Mouse (Mus musculus): ENCODE measurements at regions not wholly inside any gene's neighbourhood (a gene's known extent, or its start where the extent isn't known, plus 50 kb on each side); places are given as distances from the start of the nearest gene placed in this dataset.
"Not testable (repeated sequence)": the region's sequence is repeated elsewhere in the genome, so short reads cannot be mapped to it uniquely, and the experiment has no call there.

GRCm38 (mm10) chr1:4617479-4617878 is 190.2 kb upstream of the Gm37988 start:
- no peaks in the 10 kb centered on the region for H3K27me3 ChIP-seq
- H3K9ac ChIP-seq, result no peak overlapping the region
- no peak overlapping the region for H3K4me3 ChIP-seq
- ATAC-seq (ENCODE audit: borderline replicate concordance, extremely low read depth, low FRiP score, low TSS enrichment), result peak; percentile 13; the same call in 1 of the 2 replicates
- H3K4me1 ChIP-seq, result peaks cover 16% of the 10 kb centered on the region
- H3K36me3 ChIP-seq, result no peaks in the 10 kb centered on the region
- no peak overlapping the region for H3K4me2 ChIP-seq
- WGBS, result 20% methylated on average over 10 of the region's 10 CpGs
- no peaks in the 10 kb centered on the region for H3K9me3 ChIP-seq
- no peak overlapping the region for H3K27ac ChIP-seq

- Histone ChIP-seq H3K36me3 (no peaks in the 10 kb centered on the region), H3K27me3 (no peaks in the 10 kb centered on the region), H3K9ac (no peak overlapping the region), H3K9me3 (no peaks in the 10 kb centered on the region), H3K4me2 (no peak overlapping the region), H3K4me1 (peaks cover 14% of the 10 kb centered on the region), H3K27ac (peak overlapping the region; percentile 72), H3K4me3 (no peak overlapping the region)
- WGBS, result 16% methylated on average over 5 of the region's 5 CpGs
- ATAC-seq (ENCODE audit: borderline replicate concordance, extremely low read depth, low FRiP score, low TSS enrichment), result peak; percentile 70; the same call in 1 of the 2 replicates
These were observed 185.3 kb upstream of the Gm37988 start for GRCm38 (mm10) chr1:4622408-4622807.

GRCm38 (mm10) chr1:4623268-4623667 is 184.4 kb upstream of the Gm37988 start:
- ATAC-seq (ENCODE audit: borderline replicate concordance, extremely low read depth, low FRiP score, low TSS enrichment), result peak; percentile 27; the same call in 1 of the 2 replicates
- H3K4me1 ChIP-seq, result peaks cover 14% of the 10 kb centered on the region
- WGBS, result 4% methylated on average over 2 of the region's 2 CpGs
- no peaks in the 10 kb centered on the region for H3K27me3 ChIP-seq
- no peak overlapping the region for H3K4me3 ChIP-seq
- no peak overlapping the region for H3K4me2 ChIP-seq
- H3K9me3 ChIP-seq, result no peaks in the 10 kb centered on the region
- no peak overlapping the region for H3K9ac ChIP-seq
- H3K27ac ChIP-seq, result peak overlapping the region; percentile 72
- H3K36me3 ChIP-seq, result no peaks in the 10 kb centered on the region

- no peak for ATAC-seq (ENCODE audit: borderline replicate concordance, extremely low read depth, low FRiP score, low TSS enrichment)
- Histone ChIP-seq H3K4me3 (no peak overlapping the region), H3K9me3 (no peaks in the 10 kb centered on the region), H3K9ac (no peak overlapping the region), H3K36me3 (no peaks in the 10 kb centered on the region), H3K4me2 (no peak overlapping the region), H3K27ac (no peak overlapping the region), H3K27me3 (no peaks in the 10 kb centered on the region), H3K4me1 (no peaks in the 10 kb centered on the region)
- 19% methylated on average over 7 of the region's 7 CpGs for WGBS
These were observed 153.8 kb upstream of the Gm37988 start for GRCm38 (mm10) chr1:4653937-4654336.

- Histone ChIP-seq H3K36me3 (no peaks in the 10 kb centered on the region), H3K4me2 (no peak overlapping the region), H3K4me3 (no peak overlapping the region), H3K9me3 (no peaks in the 10 kb centered on the region), H3K9ac (no peak overlapping the region), H3K4me1 (no peaks in the 10 kb centered on the region), H3K27ac (no peak overlapping the region), H3K27me3 (no peaks in the 10 kb centered on the region)
- no peak for ATAC-seq (ENCODE audit: borderline replicate concordance, extremely low read depth, low FRiP score, low TSS enrichment)
These were observed 152.4 kb upstream of the Gm37988 start for GRCm38 (mm10) chr1:4655252-4655651.

- no peaks in the 10 kb centered on the region for H3K36me3 ChIP-seq
- no peak overlapping the region for H3K27ac ChIP-seq
- H3K27me3 ChIP-seq, result no peaks in the 10 kb centered on the region
- H3K4me3 ChIP-seq, result no peak overlapping the region
- WGBS, result 41% methylated on average over 5 of the region's 5 CpGs
- ATAC-seq (ENCODE audit: borderline replicate concordance, extremely low read depth, low FRiP score, low TSS enrichment), result no peak
- H3K4me2 ChIP-seq, result no peak overlapping the region
- no peaks in the 10 kb centered on the region for H3K4me1 ChIP-seq
- H3K9me3 ChIP-seq, result no peaks in the 10 kb centered on the region
- H3K9ac ChIP-seq, result no peak overlapping the region
These were observed 150.8 kb upstream of the Gm37988 start for GRCm38 (mm10) chr1:4656883-4657282.

GRCm38 (mm10) chr1:4660081-4660480 is 147.6 kb upstream of the Gm37988 start:
- not testable (repeated sequence) for H3K9me3 ChIP-seq; H3K9ac ChIP-seq; H3K4me1 ChIP-seq; H3K27me3 ChIP-seq; ATAC-seq (ENCODE audit: borderline replicate concordance, extremely low read depth, low FRiP score, low TSS enrichment); H3K27ac ChIP-seq; H3K36me3 ChIP-seq; H3K4me3 ChIP-seq; H3K4me2 ChIP-seq
- 75% methylated on average over 7 of the region's 7 CpGs for WGBS

- not testable (repeated sequence) for H3K4me1 ChIP-seq; H3K9ac ChIP-seq; H3K4me2 ChIP-seq; H3K4me3 ChIP-seq; H3K27me3 ChIP-seq; H3K27ac ChIP-seq; H3K36me3 ChIP-seq; ATAC-seq (ENCODE audit: borderline replicate concordance, extremely low read depth, low FRiP score, low TSS enrichment); H3K9me3 ChIP-seq
- 85% methylated on average over 5 of the region's 5 CpGs for WGBS
These were observed 147.1 kb upstream of the Gm37988 start for GRCm38 (mm10) chr1:4660616-4661015.

GRCm38 (mm10) chr1:4661761-4662160 is 145.9 kb upstream of the Gm37988 start:
- no peak for ATAC-seq (ENCODE audit: borderline replicate concordance, extremely low read depth, low FRiP score, low TSS enrichment)
- no peaks in the 10 kb centered on the region for H3K4me1 ChIP-seq
- no peak overlapping the region for H3K4me3 ChIP-seq
- H3K9ac ChIP-seq, result no peak overlapping the region
- no peaks in the 10 kb centered on the region for H3K36me3 ChIP-seq
- no peak overlapping the region for H3K4me2 ChIP-seq
- WGBS, result 82% methylated on average over 1 of the region's 1 CpGs
- H3K27ac ChIP-seq, result no peak overlapping the region
- no peaks in the 10 kb centered on the region for H3K9me3 ChIP-seq
- H3K27me3 ChIP-seq, result no peaks in the 10 kb centered on the region

- H3K27me3 ChIP-seq, result no peaks in the 10 kb centered on the region
- H3K4me1 ChIP-seq, result 0 out of 2 replicates have a peak, but pooled peaks cover 3% of the 10 kb centered on the region
- no peak overlapping the region for H3K4me2 ChIP-seq
- ATAC-seq (ENCODE audit: borderline replicate concordance, extremely low read depth, low FRiP score, low TSS enrichment), result no peak
- no peak overlapping the region for H3K4me3 ChIP-seq
- no peaks in the 10 kb centered on the region for H3K9me3 ChIP-seq
- H3K9ac ChIP-seq, result no peak overlapping the region
- H3K36me3 ChIP-seq, result no peaks in the 10 kb centered on the region
- no peak overlapping the region for H3K27ac ChIP-seq
- WGBS, result 34% methylated on average over 1 of the region's 1 CpGs
These were observed 138.0 kb upstream of the Gm37988 start for GRCm38 (mm10) chr1:4669732-4670131.

- H3K4me2 ChIP-seq, result no peak overlapping the region
- no peak overlapping the region for H3K27ac ChIP-seq
- no peaks in the 10 kb centered on the region for H3K27me3 ChIP-seq
- no peaks in the 10 kb centered on the region for H3K9me3 ChIP-seq
- 0 out of 2 replicates have a peak, but pooled peaks have one; percentile 27 for ATAC-seq (ENCODE audit: borderline replicate concordance, extremely low read depth, low FRiP score, low TSS enrichment)
- H3K36me3 ChIP-seq, result no peaks in the 10 kb centered on the region
- WGBS, result 6% methylated on average over 1 of the region's 1 CpGs
- no peak overlapping the region for H3K9ac ChIP-seq
- 0 out of 2 replicates have a peak, but pooled peaks cover 3% of the 10 kb centered on the region for H3K4me1 ChIP-seq
- no peak overlapping the region for H3K4me3 ChIP-seq
These were observed 136.3 kb upstream of the Gm37988 start for GRCm38 (mm10) chr1:4671237-4672019.

GRCm38 (mm10) chr1:4672344-4672743 is 135.3 kb upstream of the Gm37988 start:
- Histone ChIP-seq H3K27me3 (no peaks in the 10 kb centered on the region), H3K36me3 (no peaks in the 10 kb centered on the region), H3K9ac (no peak overlapping the region), H3K4me2 (no peak overlapping the region), H3K4me3 (no peak overlapping the region), H3K27ac (no peak overlapping the region), H3K4me1 (0 out of 2 replicates have a peak, but pooled peaks cover 3% of the 10 kb centered on the region), H3K9me3 (no peaks in the 10 kb centered on the region)
- 24% methylated on average over 4 of the region's 4 CpGs for WGBS
- no peak for ATAC-seq (ENCODE audit: borderline replicate concordance, extremely low read depth, low FRiP score, low TSS enrichment)
